Mouse (Mus musculus): ENCODE results near the gene Eml4. TPM values are rescaled to one million over a fixed set of nuclear protein-coding genes. Genes with fewer than 3 reads are reported as not detected.

Eml4 gene
- 37.2 and 41.0 TPM in 2 replicates for polyA plus RNA-seq (2014; fragmentation: Nextera tagmentation; extraction: Ambion mirVana)

- DNase-seq (ENCODE audit: low spot score), result peak; percentile 96
- 1% methylated on average over 55 of the region's 62 CpGs for WGBS
Measured at GRCm38 (mm10) chr17:83350379-83351091, at the start of gene Eml4. TSS of gene Eml4 (plus strand) at chr17:83350931.

DNA sequence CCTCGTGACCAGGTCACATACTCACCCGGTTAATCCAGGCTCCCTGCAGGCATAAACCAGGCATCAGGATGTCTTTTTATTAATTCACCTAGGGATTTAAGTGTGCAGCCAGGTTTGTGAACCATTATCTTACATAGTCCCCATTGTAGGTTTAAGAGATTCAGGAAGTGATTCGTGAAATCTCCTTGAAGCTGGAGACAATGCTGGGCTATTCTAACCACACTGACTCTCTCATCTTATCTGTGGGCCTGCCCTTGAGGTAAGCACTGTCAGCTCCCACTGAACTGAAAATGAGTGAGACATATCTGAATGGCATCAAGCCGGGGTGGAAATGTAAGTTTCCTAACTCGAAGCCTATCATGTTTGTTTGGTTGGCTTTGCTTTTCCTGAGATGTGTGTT lies 49.3 kb upstream of the Eml4 start:
- Histone ChIP-seq H3K9me3 (ENCODE audit: control insufficient read depth, low read length) (no peaks in the 10 kb centered on the region), H3K4me2 (replicated peaks) (no peak overlapping the region), H3K36me3 (replicated peaks; ENCODE audit: control insufficient read depth, insufficient read depth) (no peaks in the 10 kb centered on the region), H3K27ac (no peak overlapping the region), H3K9ac (no peak overlapping the region), H3K4me1 (replicated peaks; ENCODE audit: control insufficient read depth, insufficient read depth, low read length) (no peaks in the 10 kb centered on the region), H3K27me3 (ENCODE audit: control insufficient read depth, insufficient read depth, low read length) (no peaks in the 10 kb centered on the region), H3K4me3 (replicated peaks; ENCODE audit: low read length) (no peak overlapping the region)
- 83% methylated on average over 5 of the region's 5 CpGs for WGBS
- ATAC-seq (ENCODE audit: low FRiP score) (no peak), DNase-seq (ENCODE audit: low spot score) (no peak)

More at GRCm38 (mm10) chr17:83350379-83351091, at the start of gene Eml4:
- Histone ChIP-seq H3K36me3 (replicated peaks; ENCODE audit: control insufficient read depth, insufficient read depth) (no peaks in the 10 kb centered on the region), H3K9me3 (ENCODE audit: control insufficient read depth, low read length) (no peaks in the 10 kb centered on the region), H3K27me3 (ENCODE audit: control insufficient read depth, insufficient read depth, low read length) (no peaks in the 10 kb centered on the region), H3K27ac (peak within 1 kb of the TSS; percentile 88), H3K4me2 (replicated peaks) (peak within 1 kb of the TSS; percentile 70), H3K4me1 (replicated peaks; ENCODE audit: control insufficient read depth, insufficient read depth, low read length) (peaks cover 22% of the 10 kb centered on the region), H3K4me3 (replicated peaks; ENCODE audit: low read length) (peak within 1 kb of the TSS; percentile 90), H3K9ac (peak within 1 kb of the TSS; percentile 91)
- peak; percentile 96 for ATAC-seq (ENCODE audit: low FRiP score)

- ATAC-seq (ENCODE audit: low FRiP score) (no peak), DNase-seq (ENCODE audit: low spot score) (no peak)
- Histone ChIP-seq H3K27me3 (ENCODE audit: control insufficient read depth, insufficient read depth, low read length) (no peaks in the 10 kb centered on the region), H3K27ac (no peak overlapping the region), H3K4me3 (replicated peaks; ENCODE audit: low read length) (no peak overlapping the region), H3K4me1 (replicated peaks; ENCODE audit: control insufficient read depth, insufficient read depth, low read length) (no peaks in the 10 kb centered on the region), H3K36me3 (replicated peaks; ENCODE audit: control insufficient read depth, insufficient read depth) (no peaks in the 10 kb centered on the region), H3K9ac (no peak overlapping the region), H3K9me3 (ENCODE audit: control insufficient read depth, low read length) (no peaks in the 10 kb centered on the region), H3K4me2 (replicated peaks) (no peak overlapping the region)
- WGBS, result 91% methylated on average over 7 of the region's 7 CpGs
Measured at GRCm38 (mm10) chr17:83304089-83304822, 46.5 kb upstream of the Eml4 start.

- no peak overlapping the region for H3K4me3 ChIP-seq (replicated peaks; ENCODE audit: low read length)
- H3K9ac ChIP-seq, result no peak overlapping the region
- DNase-seq (ENCODE audit: low spot score), result no peak
- no peak for ATAC-seq (ENCODE audit: low FRiP score)
- no peaks in the 10 kb centered on the region for H3K27me3 ChIP-seq (ENCODE audit: control insufficient read depth, insufficient read depth, low read length)
- H3K27ac ChIP-seq, result no peak overlapping the region
- H3K4me1 ChIP-seq (replicated peaks; ENCODE audit: control insufficient read depth, insufficient read depth, low read length), result 0 out of 2 replicates have a peak, but pooled peaks cover under 1% of the 10 kb centered on the region
- 88% methylated on average over 12 of the region's 12 CpGs for WGBS
- H3K9me3 ChIP-seq (ENCODE audit: control insufficient read depth, low read length), result no peaks in the 10 kb centered on the region
- no peak overlapping the region for H3K4me2 ChIP-seq (replicated peaks)
- H3K36me3 ChIP-seq (replicated peaks; ENCODE audit: control insufficient read depth, insufficient read depth), result no peaks in the 10 kb centered on the region
Measured at GRCm38 (mm10) chr17:83306964-83307640, 43.6 kb upstream of the Eml4 start.

DNA sequence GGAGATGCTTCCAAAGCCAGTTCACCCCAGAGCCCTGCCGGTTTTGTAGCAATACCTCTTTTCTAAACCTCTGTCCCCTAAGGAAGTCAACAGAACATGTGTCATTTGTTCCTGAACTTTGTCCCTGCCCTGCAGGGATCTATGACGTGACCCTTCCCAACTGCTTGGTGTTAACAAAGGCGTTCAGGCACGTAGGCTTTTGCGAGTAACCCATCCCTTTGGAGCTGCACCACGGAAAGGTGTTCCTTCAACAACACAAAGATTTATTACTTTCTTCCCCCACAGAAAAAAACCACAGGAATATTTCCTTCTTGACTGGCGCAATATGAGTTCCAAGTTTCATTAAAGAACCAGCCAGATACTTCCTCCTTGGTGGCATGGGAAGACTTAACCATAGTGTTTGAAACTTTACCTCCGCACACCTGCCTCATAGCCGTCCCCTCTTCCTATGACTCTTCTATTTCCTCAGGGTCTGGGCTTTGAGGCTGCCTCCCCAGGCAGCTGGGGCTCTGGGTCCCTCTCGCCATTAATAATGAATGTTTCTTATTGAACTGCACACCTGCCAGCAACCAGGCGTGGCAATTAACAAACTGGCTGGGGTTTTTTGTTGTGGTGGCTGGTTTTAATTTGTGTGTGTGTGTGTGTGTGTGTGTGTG lies 43.0 kb upstream of the Eml4 start:
- H3K4me3 ChIP-seq (replicated peaks; ENCODE audit: low read length), result no peak overlapping the region
- no peak overlapping the region for H3K4me2 ChIP-seq (replicated peaks)
- no peak for DNase-seq (ENCODE audit: low spot score)
- H3K27me3 ChIP-seq (ENCODE audit: control insufficient read depth, insufficient read depth, low read length), result no peaks in the 10 kb centered on the region
- no peak for ATAC-seq (ENCODE audit: low FRiP score)
- no peak overlapping the region for H3K9ac ChIP-seq
- H3K36me3 ChIP-seq (replicated peaks; ENCODE audit: control insufficient read depth, insufficient read depth), result no peaks in the 10 kb centered on the region
- 0 out of 2 replicates have a peak, but pooled peaks cover 6% of the 10 kb centered on the region for H3K4me1 ChIP-seq (replicated peaks; ENCODE audit: control insufficient read depth, insufficient read depth, low read length)
- no peaks in the 10 kb centered on the region for H3K9me3 ChIP-seq (ENCODE audit: control insufficient read depth, low read length)
- no peak overlapping the region for H3K27ac ChIP-seq
- WGBS, result 68% methylated on average over 11 of the region's 11 CpGs

- Histone ChIP-seq H3K9ac (no peak overlapping the region), H3K36me3 (replicated peaks; ENCODE audit: control insufficient read depth, insufficient read depth) (no peaks in the 10 kb centered on the region), H3K4me3 (replicated peaks; ENCODE audit: low read length) (no peak overlapping the region), H3K27ac (no peak overlapping the region), H3K4me2 (replicated peaks) (no peak overlapping the region), H3K9me3 (ENCODE audit: control insufficient read depth, low read length) (no peaks in the 10 kb centered on the region), H3K27me3 (ENCODE audit: control insufficient read depth, insufficient read depth, low read length) (no peaks in the 10 kb centered on the region), H3K4me1 (replicated peaks; ENCODE audit: control insufficient read depth, insufficient read depth, low read length) (0 out of 2 replicates have a peak, but pooled peaks cover 6% of the 10 kb centered on the region)
- DNase-seq (ENCODE audit: low spot score), result no peak
- WGBS, result 61% methylated on average over 4 of the region's 4 CpGs
- no peak for ATAC-seq (ENCODE audit: low FRiP score)
Measured at GRCm38 (mm10) chr17:83308451-83308850, 42.3 kb upstream of the Eml4 start.

DNA sequence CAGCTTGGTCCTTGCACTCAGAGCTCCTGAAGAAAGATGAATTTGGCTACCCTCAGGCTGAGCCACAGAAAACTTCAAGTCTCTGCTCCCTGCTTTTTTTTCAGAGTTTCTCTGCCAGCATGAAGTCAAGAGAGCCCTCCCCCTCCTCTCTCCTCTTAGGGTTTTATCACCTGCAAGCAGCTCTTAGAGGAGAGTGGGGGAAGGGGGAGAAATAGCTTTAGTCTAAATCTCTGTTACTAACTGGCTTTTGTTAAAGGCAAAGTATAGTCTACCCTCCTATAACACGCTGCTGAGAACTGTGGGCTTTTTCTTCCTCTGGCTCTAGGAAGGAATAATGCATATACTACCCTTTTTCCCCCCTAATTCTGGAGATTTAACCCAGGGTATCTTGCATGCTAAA lies 41.5 kb upstream of the Eml4 start:
- DNase-seq (ENCODE audit: low spot score), result no peak
- 26% methylated on average over 1 of the region's 1 CpGs for WGBS
- no peak overlapping the region for H3K4me2 ChIP-seq (replicated peaks)

DNA sequence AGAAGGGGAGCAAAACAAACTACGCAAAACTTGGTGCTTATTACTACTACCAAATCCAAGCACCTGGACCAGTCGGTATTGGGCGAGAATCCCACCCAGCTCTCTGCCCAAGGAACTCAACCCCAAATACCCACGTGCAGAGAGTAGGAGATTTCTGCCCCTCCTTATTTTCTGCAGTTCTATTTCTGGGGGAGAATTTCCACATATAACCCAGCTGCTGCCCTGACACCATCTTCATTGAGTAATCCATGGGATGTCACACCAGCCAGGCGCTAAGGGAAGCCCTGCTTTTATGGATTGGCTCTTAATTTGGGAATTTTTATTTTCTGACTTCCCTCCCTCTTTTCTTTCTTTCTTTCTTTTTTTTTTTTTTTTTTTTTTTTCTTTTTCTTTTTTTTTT lies 38.9 kb upstream of the Eml4 start:
- 0 out of 2 replicates have a peak, but pooled peaks cover 6% of the 10 kb centered on the region for H3K4me1 ChIP-seq (replicated peaks; ENCODE audit: control insufficient read depth, insufficient read depth, low read length)
- no peak overlapping the region for H3K4me2 ChIP-seq (replicated peaks)
- H3K36me3 ChIP-seq (replicated peaks; ENCODE audit: control insufficient read depth, insufficient read depth), result no peaks in the 10 kb centered on the region
- DNase-seq (ENCODE audit: low spot score) (no peak), ATAC-seq (ENCODE audit: low FRiP score) (no peak)
- H3K27me3 ChIP-seq (ENCODE audit: control insufficient read depth, insufficient read depth, low read length), result no peaks in the 10 kb centered on the region
- 75% methylated on average over 5 of the region's 5 CpGs for WGBS
- H3K4me3 ChIP-seq (replicated peaks; ENCODE audit: low read length), result no peak overlapping the region
- H3K9me3 ChIP-seq (ENCODE audit: control insufficient read depth, low read length), result no peaks in the 10 kb centered on the region
- no peak overlapping the region for H3K27ac ChIP-seq
- H3K9ac ChIP-seq, result no peak overlapping the region

More for the DNA sequence above, 41.5 kb upstream of the Eml4 start:
- no peak for ATAC-seq (ENCODE audit: low FRiP score)
- 0 out of 2 replicates have a peak, but pooled peaks cover 6% of the 10 kb centered on the region for H3K4me1 ChIP-seq (replicated peaks; ENCODE audit: control insufficient read depth, insufficient read depth, low read length)
- H3K36me3 ChIP-seq (replicated peaks; ENCODE audit: control insufficient read depth, insufficient read depth), result no peaks in the 10 kb centered on the region
- no peaks in the 10 kb centered on the region for H3K27me3 ChIP-seq (ENCODE audit: control insufficient read depth, insufficient read depth, low read length)
- H3K27ac ChIP-seq, result no peak overlapping the region
- no peak overlapping the region for H3K9ac ChIP-seq
- H3K9me3 ChIP-seq (ENCODE audit: control insufficient read depth, low read length), result no peaks in the 10 kb centered on the region
- H3K4me3 ChIP-seq (replicated peaks; ENCODE audit: low read length), result no peak overlapping the region

All from hindbrain, embryonic 14.5 days (tissue).